Mouse (Mus musculus): Measurements from ENCODE around the gene Hnrnpul2.

Hnrnpul2 gene
- long read RNA-seq, experiment 1, partial matches to known transcripts: 1 of 1 reads
- long read RNA-seq, experiment 1, other reads (novel, unspliced or antisense): 0 of 1 reads
- long read RNA-seq, experiment 2, partial matches to known transcripts: 13 of 13 reads
- long read RNA-seq, experiment 2, other reads (novel, unspliced or antisense): 0 of 13 reads

DNA sequence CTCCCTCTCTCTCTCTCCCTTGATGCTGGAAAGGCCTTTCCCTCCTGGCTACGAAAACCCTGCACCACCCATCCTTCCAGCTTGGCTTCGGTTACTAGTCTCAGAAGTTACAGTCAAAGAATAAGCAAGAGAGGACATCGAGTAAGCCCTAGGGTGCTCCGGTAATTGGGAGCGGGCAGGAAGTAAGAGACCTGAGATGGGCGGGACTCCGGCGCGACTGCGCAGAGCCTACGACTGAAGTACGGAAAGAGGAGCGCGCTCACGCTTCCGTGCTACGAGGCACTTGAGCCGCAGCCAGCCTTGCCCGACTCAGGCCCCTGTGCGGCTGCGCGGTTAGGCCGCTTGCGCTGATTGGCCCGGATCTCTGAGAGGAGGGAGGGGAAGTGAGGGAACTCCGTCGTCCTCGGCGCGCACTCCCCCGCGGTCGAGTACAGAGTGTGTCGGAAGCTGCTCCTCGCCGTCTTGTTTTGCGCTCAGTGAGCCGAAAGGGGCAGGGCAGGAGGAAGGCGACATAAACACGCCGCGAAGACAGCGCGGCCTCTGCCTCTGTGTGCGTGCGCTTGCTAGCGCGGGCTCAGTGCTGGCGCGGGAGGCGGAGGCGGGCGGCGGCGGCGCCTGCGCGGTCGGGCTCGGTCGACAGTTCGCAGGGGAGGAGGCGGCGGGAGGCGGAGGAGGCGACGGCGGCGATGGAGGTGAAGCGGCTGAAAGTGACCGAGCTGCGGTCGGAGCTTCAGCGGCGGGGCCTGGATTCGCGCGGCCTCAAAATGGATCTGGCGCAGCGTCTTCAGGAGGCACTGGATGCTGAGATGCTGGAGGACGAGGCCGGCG lies at the start of gene Hnrnpul2:
Hnrnpul2 (plus strand) TSS at position 415 of the 828 bp plus-strand sequence.
- intact Hi-C loops (cut with DNase I): loop anchor here (5.0 to 10.0 kb wide), 2 partner anchors 48 to 65 kb away; partner anchors contain the start of genes Nxf1, Tmem179b and Tmem223

DNA sequence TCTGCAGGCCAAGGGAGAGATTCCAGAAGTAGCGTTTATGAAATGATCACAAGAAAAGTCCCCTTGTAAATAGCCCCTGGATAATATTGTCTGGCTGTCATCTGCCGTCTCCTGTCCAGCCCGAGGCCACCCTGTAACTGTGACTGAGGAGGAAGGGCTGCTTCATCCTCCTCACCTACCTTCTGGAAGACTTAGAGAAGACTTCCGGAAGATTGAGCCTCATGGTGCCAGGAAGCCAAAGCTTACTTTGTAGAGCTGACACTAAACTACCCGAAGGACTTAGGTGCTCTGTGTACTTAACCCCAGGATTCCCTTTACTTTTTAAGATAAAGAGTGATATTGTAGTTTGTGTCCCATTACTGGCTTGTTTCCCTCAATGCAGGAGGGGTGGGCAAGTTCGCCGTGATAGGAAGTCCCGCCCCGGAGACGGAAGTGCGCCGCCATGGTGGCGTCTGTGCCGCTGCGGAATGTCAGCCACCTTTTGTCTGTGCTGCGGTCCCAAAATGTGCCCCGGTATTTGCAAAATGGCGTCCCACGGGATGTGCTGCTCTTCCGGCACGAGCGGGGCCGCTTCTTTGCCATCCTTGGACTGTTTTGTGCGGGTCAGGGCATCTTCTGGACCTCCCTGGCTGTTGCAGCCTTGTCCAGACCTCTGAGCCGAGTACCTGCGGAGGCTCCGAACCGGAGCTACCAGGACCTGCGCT lies 49.1 kb upstream of the Hnrnpul2 start, which contains the start of gene Tmem223:
Tmem223 (plus strand) TSS at position 430 of the 704 bp plus-strand sequence.
- intact Hi-C loops (cut with DNase I): loop anchor here (5.0 kb wide), 1 partner anchor 47 kb away; the partner anchor contains the start of gene Ttc9c

DNA sequence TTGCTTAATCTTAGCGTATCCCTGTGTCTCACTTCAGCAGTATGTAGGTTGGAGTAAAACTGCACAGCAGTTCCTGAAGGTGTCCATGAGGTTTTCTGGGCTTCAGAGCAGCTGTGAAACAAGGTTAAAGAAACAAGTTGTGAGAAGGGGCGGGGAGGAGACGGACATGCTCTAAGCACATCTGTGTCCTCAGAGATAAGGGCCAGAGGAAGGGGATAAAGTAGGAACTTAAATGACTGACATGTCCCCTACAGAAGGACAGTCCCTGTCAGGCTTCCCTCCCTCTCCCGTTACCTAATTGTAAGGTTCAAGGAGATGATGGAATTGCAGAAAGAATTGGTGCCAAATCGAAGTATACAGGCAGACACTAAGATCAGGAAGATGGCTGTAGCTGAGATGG lies 46.8 kb upstream of the Hnrnpul2 start:
- intact Hi-C loops (cut with DNase I): loop anchor here (5.0 kb wide), 1 partner anchor 44 kb away; the partner anchor contains the start of gene Ttc9c

DNA sequence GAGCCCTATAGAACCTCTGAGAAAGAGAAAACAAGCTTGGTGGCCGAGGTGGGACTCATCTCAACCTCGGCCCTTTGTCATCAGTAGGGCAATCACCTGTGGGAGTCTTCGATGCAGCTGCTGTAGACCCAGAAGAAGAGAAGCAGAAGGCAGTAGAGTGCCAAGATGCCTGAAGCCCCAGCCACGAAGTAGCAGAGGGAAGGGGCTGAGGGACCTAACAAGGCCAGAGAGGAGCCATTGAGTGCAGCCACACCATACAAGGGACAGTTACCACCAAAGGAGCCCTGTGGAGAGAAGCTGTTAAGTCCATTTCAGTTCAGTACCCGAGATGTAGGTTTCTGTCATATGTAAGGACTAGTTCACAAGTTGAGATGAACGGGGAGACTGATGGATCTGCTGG lies 46.4 kb upstream of the Hnrnpul2 start:
- intact Hi-C loops (cut with DNase I): loop anchor here (5.0 kb wide), 1 partner anchor 44 kb away; the partner anchor contains the start of gene Ttc9c

DNA sequence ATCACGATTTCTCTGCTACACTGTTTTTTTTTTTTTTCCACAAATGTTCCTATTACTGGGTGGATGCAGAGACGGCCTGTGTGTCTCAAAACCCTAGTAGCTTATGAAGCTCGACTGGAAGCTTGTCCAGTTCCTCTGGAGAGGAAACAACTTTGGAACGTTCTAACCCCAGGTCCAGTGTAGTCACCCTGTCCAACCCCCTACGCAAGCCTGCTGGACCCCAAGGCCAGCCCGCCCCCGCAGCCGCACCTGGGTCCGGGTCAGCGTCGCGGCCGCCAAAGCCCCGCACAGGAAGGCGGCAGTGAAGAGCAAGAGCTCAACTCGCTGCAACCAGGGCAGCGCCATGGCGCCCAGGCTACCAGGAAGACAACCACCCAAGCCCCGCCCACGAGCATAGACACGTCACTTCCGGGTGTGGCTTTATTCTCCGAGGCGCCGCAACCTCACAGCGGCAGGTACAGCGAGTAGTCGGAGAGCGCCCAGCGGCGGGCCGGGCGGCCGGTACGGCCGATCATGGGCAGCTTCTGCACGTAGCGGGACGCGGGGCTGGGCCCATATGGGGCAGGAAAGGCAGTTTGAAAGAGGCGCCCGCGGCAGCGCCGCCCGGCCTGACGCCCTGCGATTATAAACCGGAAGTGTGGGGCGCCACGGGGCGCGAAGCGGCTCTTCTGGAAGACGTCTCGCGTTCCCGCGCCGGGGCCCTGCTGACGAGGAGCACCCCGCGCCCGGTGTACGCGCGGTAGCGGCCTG lies 45.5 kb upstream of the Hnrnpul2 start, which contains the start of gene Tmem179b:
Tmem179b (minus strand) TSS at position 382 of the 750 bp plus-strand sequence.
- intact Hi-C loops (cut with DNase I): loop anchor here (5.0 kb wide), 1 partner anchor 43 kb away; the partner anchor contains the start of gene Ttc9c

DNA sequence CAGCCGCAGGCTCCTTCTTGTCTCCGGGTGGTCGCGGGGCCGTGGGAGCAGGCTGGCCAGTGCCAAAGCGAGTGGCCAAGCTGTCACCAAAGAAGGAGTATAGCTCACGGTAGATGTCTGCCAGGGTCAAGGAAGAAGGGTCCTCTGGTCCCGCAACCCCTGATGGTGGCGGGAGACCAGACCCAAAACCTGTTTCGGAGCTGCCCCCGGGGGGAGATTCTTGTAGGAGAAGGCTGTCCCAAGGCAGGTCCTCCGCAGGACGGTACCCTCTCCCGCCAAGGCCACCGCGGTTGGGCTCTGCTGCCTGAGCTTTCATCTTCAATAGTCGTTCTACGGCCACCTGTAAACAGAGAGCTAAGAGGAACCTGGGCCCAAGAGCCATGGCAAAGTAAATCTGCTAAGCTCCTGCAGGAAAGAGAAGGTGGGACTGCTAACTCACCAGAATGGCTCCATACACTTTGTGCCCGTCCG lies 44.8 kb upstream of the Hnrnpul2 start:
- intact Hi-C loops (cut with DNase I): loop anchor here (5.0 kb wide), 1 partner anchor 42 kb away; the partner anchor contains the start of gene Ttc9c

DNA sequence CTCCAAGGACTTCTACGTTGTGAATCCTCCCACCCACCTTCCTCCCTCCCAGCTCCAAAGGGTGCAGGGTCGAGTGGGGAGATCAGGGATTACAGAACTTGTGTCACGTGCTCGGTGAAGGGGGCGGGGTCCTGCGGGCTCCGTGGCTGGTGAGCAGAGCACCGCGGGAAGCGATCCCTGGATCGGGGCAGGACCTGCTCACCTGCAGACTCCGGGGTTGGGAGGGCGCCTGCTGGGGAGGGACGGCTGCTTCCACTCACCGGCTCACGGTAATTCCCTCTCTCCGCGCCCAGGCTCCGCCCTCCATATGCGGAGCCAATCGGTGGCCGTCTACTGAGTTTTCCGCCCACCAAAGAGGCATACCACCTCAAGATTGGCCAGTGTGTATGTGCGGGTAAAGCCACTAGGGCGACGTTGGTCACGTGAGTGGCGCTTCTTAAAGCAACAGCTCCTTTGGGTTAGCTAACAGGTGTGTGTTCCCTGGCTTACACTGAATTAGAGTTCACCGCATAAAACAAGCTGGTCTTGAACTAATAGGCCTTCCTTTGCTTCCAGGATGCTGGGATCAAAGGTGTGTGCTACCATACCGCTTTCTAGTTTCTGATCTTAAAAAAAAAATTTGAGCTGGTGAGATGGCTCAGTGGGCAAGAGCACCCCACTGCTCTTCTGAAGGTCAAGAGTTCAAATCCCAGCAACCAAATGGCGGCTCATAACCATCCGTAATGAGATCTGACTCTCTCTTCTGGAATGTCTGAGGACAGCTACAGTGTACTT lies 33.6 kb upstream of the Hnrnpul2 start, which contains the start of gene Taf6l:
Taf6l (minus strand) TSS at position 410 of the 774 bp plus-strand sequence.
- intact Hi-C loops (cut with DNase I): no loop called here

DNA sequence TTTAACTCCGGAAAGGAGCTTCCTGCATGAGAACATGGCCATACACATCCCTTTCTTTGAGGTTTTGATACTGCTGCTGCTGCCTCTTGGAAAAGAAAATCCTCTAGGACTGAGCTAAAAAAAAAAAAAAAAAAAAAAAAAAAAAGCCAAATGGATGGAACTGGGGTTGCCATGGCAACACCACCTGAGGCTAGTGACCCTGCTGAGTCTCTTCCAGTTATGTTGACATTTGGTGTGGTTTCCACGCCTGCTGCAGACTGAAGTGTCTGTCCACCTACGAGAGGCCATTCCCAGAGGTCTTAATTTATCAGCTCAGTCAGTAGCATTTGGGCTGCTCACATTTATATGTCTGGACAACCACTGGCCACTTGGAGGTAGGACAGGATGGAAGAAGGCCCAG lies 31.3 kb upstream of the Hnrnpul2 start:
- intact Hi-C loops (cut with DNase I): no loop called here

DNA sequence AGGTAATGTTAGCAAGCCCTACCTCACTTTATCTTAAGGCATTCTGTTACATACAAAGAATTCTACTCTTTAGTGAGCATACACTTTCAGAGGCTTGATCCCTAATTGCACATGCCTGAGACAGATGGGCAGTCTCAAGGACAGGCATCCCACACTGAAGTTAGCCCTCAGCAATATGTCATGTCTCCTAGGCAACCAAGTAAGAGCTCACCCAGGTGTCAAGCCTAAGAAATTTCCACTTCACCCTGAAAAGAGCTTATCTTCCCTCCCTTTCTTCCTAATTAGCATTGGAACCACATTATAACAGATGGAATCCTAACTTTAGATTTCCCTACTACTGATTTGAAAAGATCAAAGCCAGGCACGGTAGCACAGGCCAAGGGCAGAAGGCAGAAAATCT lies 30.6 kb upstream of the Hnrnpul2 start:
- intact Hi-C loops (cut with DNase I): no loop called here

DNA sequence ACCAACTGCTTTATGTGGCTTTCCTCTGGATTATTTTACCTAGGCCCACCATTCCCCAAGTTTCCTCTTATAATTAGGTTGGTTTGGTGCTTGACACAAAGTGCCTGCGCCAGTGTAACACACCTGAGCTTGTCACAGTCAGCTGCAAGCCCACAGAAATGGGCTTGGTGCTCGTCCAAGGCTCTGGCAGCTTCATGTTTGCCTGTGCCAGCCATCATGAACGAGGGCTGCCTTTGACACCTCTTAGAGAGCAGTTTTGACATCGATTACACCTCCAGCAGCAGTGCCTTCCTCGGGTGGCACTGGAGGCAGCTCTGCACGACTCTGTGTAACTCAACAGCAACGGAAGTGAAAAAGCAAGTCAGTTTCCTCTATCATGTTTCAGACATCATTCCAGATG lies 29.6 kb upstream of the Hnrnpul2 start:
- intact Hi-C loops (cut with DNase I): no loop called here

DNA sequence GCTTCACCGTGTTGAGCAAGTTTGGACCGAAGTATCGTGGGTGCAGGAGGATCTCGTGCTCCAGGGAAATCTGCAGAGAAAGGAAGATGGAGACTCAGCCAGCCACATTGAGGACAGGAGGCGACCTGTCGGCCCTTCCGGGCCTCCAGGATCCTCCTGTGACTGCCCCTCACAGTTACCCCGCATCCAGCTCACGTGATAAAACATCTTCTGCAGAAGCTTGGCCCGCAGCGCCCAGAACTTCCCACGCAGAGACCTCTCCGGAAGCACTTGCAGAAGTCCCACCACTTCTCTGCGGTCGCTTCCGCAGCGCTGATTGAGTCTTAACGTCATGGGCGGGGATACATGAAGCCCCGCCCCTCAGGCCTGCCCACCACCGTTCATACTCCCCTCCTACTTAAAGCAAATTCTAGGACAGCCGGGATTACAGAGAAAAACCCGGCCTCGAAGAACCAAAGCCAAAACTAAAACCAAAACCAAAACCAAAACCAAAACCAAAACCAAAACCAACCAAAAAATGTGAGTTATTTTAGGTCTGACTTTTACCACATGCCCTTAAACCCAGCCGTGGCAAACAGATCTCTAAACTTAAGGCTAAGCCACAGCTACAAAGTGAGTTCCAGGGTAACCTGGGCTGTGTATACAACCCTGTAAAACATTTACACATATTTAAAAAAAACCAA lies 21.4 kb upstream of the Hnrnpul2 start, which contains the start of gene Polr2g:
Polr2g (minus strand) TSS at position 314 of the 683 bp plus-strand sequence.
- intact Hi-C loops (cut with DNase I): no loop called here

DNA sequence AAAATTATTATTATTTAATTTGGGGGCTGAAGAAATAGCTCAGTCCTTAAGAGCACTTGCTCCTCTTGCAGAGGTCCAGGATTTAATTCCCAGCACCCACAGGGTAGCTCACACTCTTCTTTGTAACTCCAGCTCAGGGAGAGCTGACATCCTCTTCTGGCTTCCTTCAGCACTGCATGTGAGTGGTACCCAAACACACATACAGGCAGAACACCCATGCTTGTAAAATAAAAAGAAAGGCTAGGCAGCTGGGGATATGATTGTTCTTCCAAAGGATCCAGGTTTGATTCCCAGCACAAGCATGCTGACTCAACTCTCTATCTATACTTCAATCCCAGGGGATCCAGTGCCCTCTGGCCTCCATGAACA lies 20.9 kb upstream of the Hnrnpul2 start:
- intact Hi-C loops (cut with DNase I): no loop called here

DNA sequence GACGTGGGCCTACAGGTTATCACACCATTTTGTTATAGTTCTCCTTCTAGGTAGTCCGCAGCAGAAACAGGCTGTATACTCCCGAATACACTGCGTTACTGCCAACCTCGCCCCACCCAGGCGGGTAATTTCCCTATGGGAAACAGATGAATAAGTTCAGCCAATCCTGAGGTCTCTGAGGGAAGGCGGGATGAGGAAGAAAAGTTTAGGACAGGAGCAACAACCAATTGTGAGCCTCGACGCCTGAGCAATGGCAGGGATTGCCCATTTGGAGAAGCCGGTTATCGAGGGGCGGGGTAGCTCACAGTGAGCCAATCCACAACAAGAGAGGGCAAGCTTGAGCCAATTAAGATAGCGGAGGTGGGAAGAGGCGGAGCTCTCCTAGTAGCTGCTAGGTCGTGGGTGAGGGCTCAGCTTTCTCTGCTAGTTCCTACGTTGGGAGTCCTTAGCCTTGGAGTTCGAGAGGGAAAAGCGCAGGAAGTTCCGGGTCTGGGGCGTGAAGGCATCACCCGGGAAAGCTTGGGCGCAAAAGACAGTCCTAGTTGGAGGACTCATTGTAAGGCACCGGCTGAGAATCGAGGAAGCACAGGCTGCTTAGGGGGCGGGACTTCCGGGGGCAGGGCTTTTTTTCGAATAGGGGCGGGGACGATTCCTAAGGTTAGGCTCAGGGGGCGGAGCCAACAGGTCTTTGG lies 17.5 kb upstream of the Hnrnpul2 start, which contains the start of gene Zbtb3:
Zbtb3 (plus strand) TSS at position 426 of the 692 bp plus-strand sequence.
- intact Hi-C loops (cut with DNase I): no loop called here

DNA sequence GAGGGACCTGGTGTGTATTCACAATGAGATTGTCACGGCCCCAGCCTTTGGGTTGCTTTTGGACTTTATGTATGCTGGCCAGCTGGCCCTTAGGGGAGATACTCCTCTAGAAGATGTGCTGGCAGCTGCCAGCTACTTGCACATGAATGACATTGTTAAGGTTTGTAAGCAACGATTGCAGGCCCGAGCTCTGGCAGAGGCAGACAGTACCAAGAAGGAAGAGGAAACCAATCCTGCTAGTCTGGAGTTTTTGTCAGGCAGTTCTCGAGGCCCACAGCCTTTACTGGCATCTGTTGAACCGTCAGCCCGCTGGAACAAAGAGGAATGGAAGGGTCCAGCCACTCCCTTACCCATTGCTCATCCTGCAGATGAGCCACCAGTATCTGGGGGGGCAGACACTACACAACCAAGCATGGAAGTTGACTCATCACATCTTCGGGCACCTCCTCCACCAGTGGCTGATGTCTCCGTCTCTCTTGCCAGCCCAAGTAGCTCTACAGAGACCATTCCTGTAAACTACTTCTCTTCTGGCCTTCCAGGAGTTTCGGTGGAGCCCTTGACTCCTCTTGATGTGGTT lies 16.5 kb upstream of the Hnrnpul2 start:
- intact Hi-C loops (cut with DNase I): no loop called here

DNA sequence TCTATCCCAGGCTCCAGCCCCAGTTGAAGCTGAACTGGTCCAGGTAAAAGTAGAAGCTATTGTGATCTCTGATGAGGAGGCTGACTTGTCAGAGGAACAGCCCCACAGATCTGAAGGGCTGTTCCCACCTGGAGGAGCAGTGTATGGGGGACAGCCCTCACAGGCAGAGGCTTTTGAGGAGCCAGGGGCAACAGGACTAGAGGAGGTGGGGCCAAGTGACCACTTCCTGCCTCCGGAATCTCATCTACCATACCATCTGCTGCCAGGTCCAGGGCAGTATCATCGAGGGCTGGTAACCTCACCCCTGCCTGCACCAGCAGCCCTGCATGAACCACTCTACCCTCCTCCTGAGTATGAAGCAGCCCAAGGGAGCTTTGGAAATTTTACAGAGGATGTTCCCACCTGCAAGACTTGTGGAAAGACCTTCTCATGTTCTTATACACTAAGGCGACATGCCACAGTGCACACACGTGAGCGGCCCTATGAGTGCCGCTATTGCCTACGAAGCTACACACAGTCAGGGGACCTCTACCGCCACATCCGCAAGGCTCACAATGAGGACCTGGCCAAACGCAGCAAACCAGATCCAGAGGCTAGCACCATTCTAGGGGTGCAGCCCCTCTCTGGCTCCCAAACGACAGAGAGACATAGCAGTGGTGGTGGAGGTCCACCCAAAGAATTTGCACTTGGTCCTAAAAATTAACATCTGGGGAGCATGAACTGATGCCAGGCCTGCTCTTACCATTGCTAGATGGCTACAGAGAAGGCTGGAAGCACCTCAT lies 15.7 kb upstream of the Hnrnpul2 start:
- intact Hi-C loops (cut with DNase I): no loop called here

DNA sequence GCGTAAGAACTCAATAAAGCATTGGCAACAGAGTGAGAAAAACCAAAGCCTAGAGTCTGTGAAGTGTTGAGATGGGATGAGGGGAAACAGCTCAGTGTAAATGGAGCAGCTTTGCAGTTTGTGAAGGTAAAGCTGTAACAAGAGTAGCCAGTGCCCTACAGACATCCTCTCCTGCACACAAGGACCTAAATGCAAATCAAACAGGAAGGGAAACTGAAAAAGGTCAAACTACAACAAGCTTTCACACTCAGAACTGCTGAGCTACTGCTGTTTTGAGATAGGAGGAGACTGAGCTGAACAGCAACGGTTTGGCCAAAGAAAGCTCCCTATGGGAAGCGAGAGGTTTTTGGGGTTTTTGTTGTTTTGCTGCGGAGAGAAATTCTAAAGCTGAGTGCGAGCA lies 13.0 kb upstream of the Hnrnpul2 start:
- intact Hi-C loops (cut with DNase I): no loop called here

DNA sequence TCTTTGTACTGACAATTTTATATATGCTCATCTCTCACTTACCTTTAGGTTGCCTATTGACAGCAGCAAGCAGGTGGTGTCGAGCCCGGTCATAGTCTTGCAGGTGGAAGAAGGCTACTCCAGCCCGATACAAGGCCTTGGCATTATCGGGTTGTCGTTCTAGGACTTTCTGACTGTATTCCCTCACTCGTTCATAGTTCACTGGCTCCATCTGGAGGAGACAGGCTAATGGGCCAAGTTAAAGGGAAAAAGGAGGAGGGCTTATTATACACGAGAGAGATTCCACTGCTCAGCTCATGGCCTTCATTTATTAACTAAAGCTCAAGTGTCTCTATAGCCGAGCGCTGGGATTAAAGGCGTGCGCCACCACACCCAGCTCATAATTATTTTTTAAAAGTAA lies 4.0 kb upstream of the Hnrnpul2 start:
- intact Hi-C loops (cut with DNase I): loop anchor here (5.0 to 10.0 kb wide), 2 partner anchors 44 to 61 kb away; partner anchors contain the start of genes Nxf1, Tmem179b and Tmem223

Measured in adrenal gland (tissue).